Mouse (Mus musculus) spleen, postnatal 0 days (tissue): ENCODE data around the gene Gm7579. TPM values are rescaled to one million over a fixed set of nuclear protein-coding genes. Genes with fewer than 3 reads are reported as not detected.

Experiments
- polyA plus RNA-seq: library from polyadenylated mRNA; unstranded; fragments of >200 nt; fragmentation: Nextera tagmentation; extraction: Ambion mirVana; gene quantifications from 2 replicates; pipeline ENCODE4 v1.2.1, GENCODE M21; 2015

Gm7579 gene
- not detected in 2 replicates for polyA plus RNA-seq

DNA sequence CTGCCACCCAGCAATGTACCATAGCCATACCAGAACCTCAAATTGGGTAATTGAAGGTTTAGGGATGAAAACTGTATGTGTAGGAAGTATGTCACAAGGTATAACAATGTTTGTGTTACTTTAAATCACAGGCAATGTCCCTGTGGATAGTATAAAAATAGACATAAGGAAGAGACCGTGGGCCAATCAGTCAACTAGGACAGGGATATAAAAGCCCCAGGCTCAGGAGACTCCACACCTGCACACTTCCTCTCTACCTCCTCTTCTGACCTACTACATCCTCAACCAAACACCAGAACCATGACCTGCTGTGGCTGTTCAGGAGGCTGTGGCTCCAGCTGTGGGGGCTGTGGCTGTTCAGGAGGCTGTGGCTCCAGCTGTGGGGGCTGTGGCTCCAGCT is at the start of gene Gm7579:
Gene Gm7579 (plus strand): TSS at position 301 of the 400 bp plus-strand sequence.

DNA sequence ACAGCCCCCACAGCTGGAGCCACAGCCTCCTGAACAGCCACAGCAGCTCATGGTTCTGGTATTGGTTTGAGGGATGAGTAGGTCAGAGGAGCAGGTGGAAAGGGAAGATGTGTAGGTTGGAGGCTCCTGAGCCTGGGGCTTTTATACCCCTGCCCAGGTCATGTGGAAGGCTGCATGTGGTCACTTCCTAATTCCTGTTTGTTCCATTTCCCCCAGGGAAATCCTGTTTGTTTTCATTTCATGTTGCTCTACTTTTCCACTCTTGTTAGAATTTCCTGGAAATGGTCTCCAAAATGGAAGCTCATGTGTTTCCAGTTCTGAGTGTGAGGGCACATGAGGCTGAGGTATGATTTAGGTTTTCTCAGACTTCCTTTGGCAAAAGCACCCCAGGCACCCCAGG is 46.0 kb upstream of the Gm7579 start, which contains the start of gene Gm4553:
Gene Gm4553 (minus strand): TSS at position 101 of the 400 bp plus-strand sequence.

DNA sequence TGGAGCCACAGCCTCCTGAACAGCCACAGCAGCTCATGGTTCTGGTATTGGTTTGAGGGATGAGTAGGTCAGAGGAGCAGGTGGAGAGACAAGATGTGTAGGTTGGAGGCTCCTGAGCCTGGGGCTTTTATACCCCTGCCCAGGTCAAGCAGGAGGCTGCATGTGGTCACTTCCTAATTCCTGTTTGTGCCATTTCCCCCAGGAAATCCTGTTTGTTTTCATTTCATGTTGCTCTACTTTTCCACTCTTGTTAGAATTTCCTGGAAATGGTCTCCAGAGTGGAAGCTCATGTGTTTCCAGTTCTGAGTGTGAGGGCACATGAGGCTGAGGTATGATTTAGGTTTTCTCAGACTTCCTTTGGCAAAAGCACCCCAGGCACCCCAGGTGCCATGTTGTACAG is 35.8 kb upstream of the Gm7579 start, which contains the start of gene Krtap5-2:
Gene Krtap5-2 (minus strand): TSS at position 101 of the 400 bp plus-strand sequence.

DNA sequence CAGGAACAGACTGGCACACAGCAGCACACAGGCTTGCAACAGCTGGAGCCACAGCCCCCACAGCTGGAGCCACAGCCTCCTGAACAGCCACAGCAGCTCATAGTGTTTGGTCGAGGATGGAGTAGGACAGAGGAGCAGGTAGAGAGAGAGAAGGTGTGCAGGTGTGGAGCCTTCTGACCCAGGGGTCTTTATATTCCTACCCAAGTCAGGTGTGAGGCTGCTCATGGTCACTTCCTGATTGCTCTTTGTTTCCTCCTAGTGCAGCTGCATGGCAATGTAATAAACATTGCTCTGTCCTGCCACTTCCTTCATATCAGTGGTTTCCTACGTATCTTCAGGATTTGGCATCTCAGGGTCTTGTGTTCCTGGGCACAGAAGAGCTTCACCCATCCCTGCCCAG is 21.4 kb upstream of the Gm7579 start, which contains the start of gene Gm10153:
Gene Gm10153 (minus strand): TSS at position 101 of the 400 bp plus-strand sequence.

DNA sequence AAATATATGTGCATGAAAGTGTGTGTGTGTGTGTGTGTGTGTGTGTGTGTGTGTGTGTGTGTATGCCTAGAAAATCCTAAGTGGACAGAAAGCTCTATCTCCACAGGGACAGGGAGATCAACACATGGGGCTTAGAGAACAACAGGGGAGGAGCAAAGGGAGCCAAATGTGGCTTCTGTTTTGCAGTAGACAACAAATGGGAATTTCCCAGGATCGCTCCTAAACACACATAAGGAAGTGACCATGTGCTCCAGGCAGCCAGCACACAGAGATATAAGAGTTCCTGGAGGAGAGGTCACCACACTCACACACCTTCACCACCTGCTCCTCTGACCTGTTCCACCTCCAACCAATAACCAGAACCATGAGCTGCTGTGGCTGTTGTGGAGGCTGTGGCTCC is 10.6 kb upstream of the Gm7579 start, which contains the start of gene Krtap5-3:
Gene Krtap5-3 (plus strand): TSS at position 301 of the 400 bp plus-strand sequence.

DNA sequence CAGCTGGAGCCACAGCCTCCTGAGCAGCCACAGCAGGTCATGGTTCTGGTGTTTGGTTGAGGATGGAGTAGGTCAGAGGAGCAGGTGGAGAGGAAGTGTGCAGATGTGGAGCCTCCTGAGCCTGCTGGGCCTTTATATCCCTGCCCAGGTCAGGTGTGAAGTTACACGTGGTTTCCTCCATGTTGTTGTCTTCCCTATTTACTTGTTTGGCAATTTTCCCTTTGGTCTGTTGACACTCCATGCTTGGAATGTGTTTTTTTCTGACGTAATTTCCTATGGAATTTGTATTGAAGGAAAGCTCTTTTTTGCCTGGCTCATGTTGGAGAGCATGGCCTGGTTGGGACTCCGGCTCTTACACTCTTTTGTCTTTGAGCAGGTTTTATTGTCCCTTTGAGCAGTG is 18.2 kb downstream of the Gm7579 start, which contains the start of gene Krtap5-5:
Gene Krtap5-5 (minus strand): TSS at position 101 of the 400 bp plus-strand sequence.

DNA sequence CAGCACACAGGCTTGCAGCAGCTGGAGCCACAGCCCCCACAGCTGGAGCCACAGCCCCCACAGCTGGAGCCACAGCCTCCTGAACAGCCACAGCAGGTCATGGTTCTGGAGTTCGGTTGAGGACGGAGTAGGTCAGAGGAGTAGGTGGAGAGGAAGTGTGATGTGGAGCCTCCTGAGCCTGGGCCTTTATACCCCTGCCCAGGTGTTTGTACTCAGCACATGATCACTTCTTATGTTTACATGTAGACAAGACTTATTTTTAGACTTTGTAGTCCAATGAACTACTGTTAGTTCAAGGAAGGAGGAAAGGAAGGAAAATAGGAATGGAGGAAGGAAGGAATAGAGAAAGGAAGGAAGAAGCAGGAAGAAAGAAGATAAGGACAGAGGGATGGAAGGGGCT is 29.3 kb downstream of the Gm7579 start, which contains the start of gene Gm40460:
Gene Gm40460 (minus strand): TSS at position 101 of the 400 bp plus-strand sequence.

DNA sequence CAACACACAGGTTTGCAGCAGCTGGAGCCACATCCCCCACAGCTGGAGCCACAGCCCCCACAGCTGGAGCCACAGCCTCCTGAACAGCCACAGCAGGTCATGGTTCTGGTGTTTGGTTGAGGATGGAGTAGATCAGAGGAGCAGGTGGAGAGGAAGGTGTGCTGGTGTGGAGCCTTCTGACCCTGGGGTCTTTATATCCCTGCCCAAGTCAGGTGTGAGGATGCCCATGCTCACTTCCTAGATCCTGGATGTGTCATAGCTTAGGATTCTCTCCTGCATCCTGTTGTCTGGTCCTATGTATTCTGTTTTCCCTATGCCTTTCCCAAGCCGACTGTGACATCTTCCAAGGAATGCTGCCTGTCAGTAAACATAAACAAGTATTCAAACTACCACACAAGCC is 46.6 kb downstream of the Gm7579 start, which contains the start of gene Gm2431:
Gene Gm2431 (minus strand): TSS at position 101 of the 400 bp plus-strand sequence.

Other genes starting within 250 kb of the Gm7579 start
- gene Mob2, start 150.8 kb upstream of the Gm7579 start, polyA plus RNA-seq: 79.0 and 80.7 TPM in 2 replicates
- gene Dusp8, start 116.0 kb upstream of the Gm7579 start, polyA plus RNA-seq: 3.8 and 3.9 TPM in 2 replicates
- not detected in 2 replicates for gene Gm45618, start 91.1 kb upstream of the Gm7579 start, polyA plus RNA-seq
- gene Gm39115, start 75.8 kb upstream of the Gm7579 start, polyA plus RNA-seq: not detected in 2 replicates
- gene Gm45337, start 67.3 kb upstream of the Gm7579 start, polyA plus RNA-seq: not detected in 2 replicates
- not detected in 2 replicates for gene Gm29735, start 54.7 kb upstream of the Gm7579 start, polyA plus RNA-seq
- gene Gm4553, start 46.1 kb upstream of the Gm7579 start, polyA plus RNA-seq: not detected in 2 replicates
- not detected in 2 replicates for gene Krtap5-2, start 35.9 kb upstream of the Gm7579 start, polyA plus RNA-seq
- gene Gm10153, start 21.5 kb upstream of the Gm7579 start, polyA plus RNA-seq: not detected in 2 replicates
- gene Krtap5-3, start 10.5 kb upstream of the Gm7579 start, polyA plus RNA-seq: not detected in 2 replicates
- gene Krtap5-5, start 18.1 kb downstream of the Gm7579 start, polyA plus RNA-seq: not detected in 2 replicates
- not detected in 2 replicates for gene Gm40460, start 29.2 kb downstream of the Gm7579 start, polyA plus RNA-seq
- not detected in 2 replicates for gene Gm2431, start 46.5 kb downstream of the Gm7579 start, polyA plus RNA-seq
- gene Gm4559, start 62.5 kb downstream of the Gm7579 start, polyA plus RNA-seq: not detected in 2 replicates
- gene Krtap5-1, start 85.3 kb downstream of the Gm7579 start, polyA plus RNA-seq: not detected in 2 replicates
- not detected in 2 replicates for gene Krtap5-4, start 91.7 kb downstream of the Gm7579 start, polyA plus RNA-seq
- gene Ifitm10, start 161.9 kb downstream of the Gm7579 start, polyA plus RNA-seq: 1.9 and 2.0 TPM in 2 replicates
- gene Gm49369, start 170.8 kb downstream of the Gm7579 start, polyA plus RNA-seq: 0.38 TPM in 1 of 2 replicates, not detected in the other
- gene Ctsd, start 176.2 kb downstream of the Gm7579 start, polyA plus RNA-seq: 230 and 269 TPM in 2 replicates
- 0.39 and 0.79 TPM in 2 replicates for gene Syt8, start 223.0 kb downstream of the Gm7579 start, polyA plus RNA-seq
- gene Tnni2, start 229.9 kb downstream of the Gm7579 start, polyA plus RNA-seq: 4.7 and 8.0 TPM in 2 replicates
- gene Lsp1, start 248.9 kb downstream of the Gm7579 start, polyA plus RNA-seq: 82.2 and 114 TPM in 2 replicates